In the genomic region with DNA sequence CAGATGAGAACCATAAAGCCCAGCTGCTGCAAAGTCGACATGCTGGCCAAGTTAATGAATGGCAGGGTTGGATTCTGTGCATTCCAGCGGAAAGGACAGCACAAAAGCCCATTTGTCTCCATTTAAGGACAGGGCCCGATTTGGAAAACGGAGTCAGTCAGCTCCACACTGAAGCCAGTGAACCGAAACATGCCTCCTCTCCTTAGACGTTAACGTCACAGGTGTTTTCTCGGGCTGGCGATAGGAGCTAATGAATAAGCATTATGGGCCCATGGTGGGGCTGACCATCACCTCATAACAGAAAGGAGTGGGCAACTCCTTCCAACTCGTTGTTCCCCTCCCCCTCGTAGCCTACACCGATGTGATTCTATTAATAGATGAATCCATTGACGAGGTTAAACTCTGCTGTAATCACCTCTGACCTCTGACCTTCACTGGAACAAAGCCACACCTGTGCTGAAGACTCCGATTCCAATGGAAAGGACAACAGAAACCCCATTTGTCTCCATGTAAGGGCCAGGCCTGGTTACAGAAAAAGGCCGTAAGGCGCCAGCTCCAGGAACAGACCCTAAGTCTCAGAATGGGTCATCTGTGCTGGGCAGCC, we compare ENCODE assay signal across 28 mouse cellular contexts. TPM values are rescaled to one million over a fixed set of nuclear protein-coding genes. Genes with fewer than 3 reads are reported as not detected.
DNase-seq lines count a peak whose midpoint lies in the region; ATAC-seq lines count a peak whose summit lies in the region.
"Had no signal": no experiment of that assay in that cellular context is flagged by ENCODE, and none has a peak within 500 bp of the region (broad histone marks: within the 10 kb centered on the region; RNA-seq: fewer than 3 reads in every experiment).

No protein-coding gene starts in this region.

- no peaks in the 10 kb centered on the region for H3K4me1 ChIP-seq in kidney, embryonic 14.5 days (ENCODE audit: control insufficient read depth, insufficient read depth, low read length)
- H3K4me1 ChIP-seq in kidney, embryonic 16.5 days (ENCODE audit: insufficient read depth, low read length) = peaks cover 10% of the 10 kb centered on the region
- H3K4me1 ChIP-seq: hindbrain, embryonic 15.5 days; lung, embryonic 15.5 days; stomach, embryonic 15.5 days had no signal

- no peaks in the 10 kb centered on the region for H3K36me3 ChIP-seq in kidney, embryonic 14.5 days (ENCODE audit: control insufficient read depth, insufficient read depth, low read length)
- H3K36me3 ChIP-seq in kidney, embryonic 16.5 days (ENCODE audit: insufficient read depth, low read length) = no peaks in the 10 kb centered on the region
- H3K36me3 ChIP-seq: hindbrain, embryonic 15.5 days; lung, embryonic 15.5 days; stomach, embryonic 15.5 days had no signal

- ATAC-seq in kidney, embryonic 14.5 days (ENCODE audit: low FRiP score, low TSS enrichment) = no peak
- ATAC-seq in kidney, embryonic 16.5 days (ENCODE audit: low FRiP score, low TSS enrichment) = peak; percentile 65
- ATAC-seq: forebrain, embryonic 16.5 days; inflammation-experienced regulatory T-cells, adult 6 months; midbrain, embryonic 16.5 days had no signal

- WGBS in kidney, embryonic 14.5 days = 63% methylated on average over 16 of the region's 16 CpGs
- 54% methylated on average over 16 of the region's 16 CpGs for WGBS in kidney, embryonic 16.5 days

- H3K9ac ChIP-seq in kidney, embryonic 14.5 days (ENCODE audit: low read depth, low read length) = no peak overlapping the region
- no peak overlapping the region for H3K9ac ChIP-seq in kidney, embryonic 16.5 days (replicated peaks; ENCODE audit: low read length)
- H3K9ac ChIP-seq: hindbrain, embryonic 15.5 days; lung, embryonic 15.5 days; stomach, embryonic 15.5 days had no signal

- DNase-seq in kidney, adult 11 months = peak; percentile 71
- peak; percentile 64 for DNase-seq in kidney, adult 18-20 months
- DNase-seq in kidney, postnatal 36 days = peak; percentile 72 to 83
- DNase-seq in heart, adult 18-20 months = no peak
- no peak for DNase-seq in embryo, embryonic 9.5 days (ENCODE audit: extremely low spot score)
- DNase-seq in MN1 (ENCODE audit: low spot score) = no peak
- DNase-seq: cerebellum, adult 11-12 months; gastrocnemius, postnatal 14 days; heart, adult 11 months; heart, postnatal 36 days; layer of hippocampus, postnatal 36 days; liver; right cerebral cortex, postnatal 25 days; thymus, postnatal 25 days had no signal

- no peak overlapping the region for H3K4me2 ChIP-seq in kidney, embryonic 14.5 days (replicated peaks; ENCODE audit: low read depth, low read length)
- H3K4me2 ChIP-seq in kidney, embryonic 16.5 days (replicated peaks; ENCODE audit: low read depth, low read length) = no peak overlapping the region
- H3K4me2 ChIP-seq: heart, embryonic 11.5 days; hindbrain, embryonic 15.5 days; lung, embryonic 15.5 days; midbrain, embryonic 11.5 days; stomach, embryonic 15.5 days had no signal

- H3K4me3 ChIP-seq in kidney, embryonic 14.5 days (ENCODE audit: low read length) = no peak overlapping the region
- H3K4me3 ChIP-seq in kidney, embryonic 16.5 days (ENCODE audit: low read length) = no peak overlapping the region
- H3K4me3 ChIP-seq: erythroblast, embryonic 14.5 days; hindbrain, embryonic 15.5 days; lung, embryonic 15.5 days; stomach, embryonic 15.5 days had no signal

- H3K27ac ChIP-seq in kidney, embryonic 14.5 days (ENCODE audit: low read depth, low read length) = no peak overlapping the region
- H3K27ac ChIP-seq in kidney, embryonic 16.5 days (ENCODE audit: low read length) = peak overlapping the region; percentile 29; the same call in 1 of the 2 replicates
- H3K27ac ChIP-seq: hindbrain, embryonic 15.5 days; lung, embryonic 15.5 days; stomach, embryonic 15.5 days had no signal

- no peaks in the 10 kb centered on the region for H3K9me3 ChIP-seq in kidney, embryonic 14.5 days (ENCODE audit: control insufficient read depth, low read length)
- H3K9me3 ChIP-seq in kidney, embryonic 16.5 days (ENCODE audit: low read length) = no peaks in the 10 kb centered on the region
- H3K9me3 ChIP-seq: hindbrain, embryonic 15.5 days; lung, embryonic 15.5 days; stomach, embryonic 15.5 days had no signal

- no peaks in the 10 kb centered on the region for H3K27me3 ChIP-seq in kidney, embryonic 14.5 days (ENCODE audit: control insufficient read depth, insufficient read depth, low read length)
- H3K27me3 ChIP-seq in kidney, embryonic 16.5 days (ENCODE audit: insufficient read depth, low read length) = no peaks in the 10 kb centered on the region
- H3K27me3 ChIP-seq: hindbrain, embryonic 15.5 days; lung, embryonic 15.5 days; stomach, embryonic 15.5 days had no signal

RNA-seq across cellular contexts. Expression of gene Tspo2, which starts 7.7 kb away (rescaled TPM):
- 1.9 TPM in 2 replicates for polyA plus RNA-seq in kidney, embryonic 14.5 days (2014; fragmentation: Nextera tagmentation; extraction: Ambion mirVana)
- polyA plus RNA-seq in kidney, embryonic 16.5 days (2015; fragmentation: Nextera tagmentation; extraction: Ambion mirVana) = 1.7 and 2.0 TPM in 2 replicates
- total RNA-seq in heart, adult 18-20 months (2021) = under 1 TPM; 0.55 to 0.62 TPM
- total RNA-seq: layer of hippocampus, adult 8-10 months; layer of hippocampus, postnatal 36 days; left cerebral cortex, postnatal 10 days had no signal
- polyA plus RNA-seq: inflammation-experienced regulatory T-cells, adult 6 months had no signal

RNA-seq across cellular contexts. Expression of gene Apobec2, which starts 10.9 kb away (rescaled TPM):
- polyA plus RNA-seq in kidney, embryonic 14.5 days (2014; fragmentation: Nextera tagmentation; extraction: Ambion mirVana) = 0.69 and 0.89 TPM in 2 replicates
- 2.6 and 2.7 TPM in 2 replicates for polyA plus RNA-seq in kidney, embryonic 16.5 days (2015; fragmentation: Nextera tagmentation; extraction: Ambion mirVana)
- total RNA-seq in heart, adult 18-20 months (2021) = 100 to 1,000 TPM; 211 to 226 TPM
- total RNA-seq: layer of hippocampus, postnatal 36 days; neutrophil, adult 5-6 weeks had no signal
- polyA plus RNA-seq: erythroblast, embryonic 14.5 days had no signal

RNA-seq across cellular contexts. Expression of gene Unc5cl, which starts 11.1 kb away (rescaled TPM):
- 3.5 and 4.7 TPM in 2 replicates for polyA plus RNA-seq in kidney, embryonic 14.5 days (2014; fragmentation: Nextera tagmentation; extraction: Ambion mirVana)
- 8.3 and 8.8 TPM in 2 replicates for polyA plus RNA-seq in kidney, embryonic 16.5 days (2015; fragmentation: Nextera tagmentation; extraction: Ambion mirVana)
- under 1 TPM in 1 of 2 experiments, not detected in 1; 0.36 TPM for total RNA-seq in heart, adult 18-20 months (2021)
- total RNA-seq: gastrocnemius, postnatal 14 days had no signal
- polyA plus RNA-seq: hindbrain, embryonic 15.5 days; midbrain, embryonic 11.5 days had no signal

RNA-seq across cellular contexts. Expression of gene Oard1, which starts 33.8 kb away (rescaled TPM):
- 82.5 and 101 TPM in 2 replicates for polyA plus RNA-seq in kidney, embryonic 14.5 days (2014; fragmentation: Nextera tagmentation; extraction: Ambion mirVana)
- 70.2 and 77.9 TPM in 2 replicates for polyA plus RNA-seq in kidney, embryonic 16.5 days (2015; fragmentation: Nextera tagmentation; extraction: Ambion mirVana)
- 10 to 100 TPM; 17.3 to 21.3 TPM for total RNA-seq in heart, adult 18-20 months (2021)

RNA-seq across cellular contexts. Expression of gene Nfya, which starts 33.9 kb away (rescaled TPM):
- 16.4 and 26.7 TPM in 2 replicates for polyA plus RNA-seq in kidney, embryonic 14.5 days (2014; fragmentation: Nextera tagmentation; extraction: Ambion mirVana)
- 16.6 and 18.9 TPM in 2 replicates for polyA plus RNA-seq in kidney, embryonic 16.5 days (2015; fragmentation: Nextera tagmentation; extraction: Ambion mirVana)
- total RNA-seq in heart, adult 18-20 months (2021) = 10 to 100 TPM; 18.8 to 21.7 TPM

Comparison
In these comparisons a context has a peak if more than half of its experiments do, and no peak if none do; other contexts are left out.
1. DNase-seq: peak in kidney, adult 11 months (single experiment), kidney, adult 18-20 months (single experiment) and kidney, postnatal 36 days (2 of 2); none in heart, adult 18-20 months (0 of 2), embryo, embryonic 9.5 days (single experiment) and MN1 (single experiment).